In genomic region chr10:29087823-29088222, GRCm38 (mm10) we compare ENCODE assay signal across 11 mouse cellular contexts. TPM values are rescaled to one million over a fixed set of nuclear protein-coding genes. Genes with fewer than 3 reads are reported as not detected.
DNase-seq lines count a peak whose midpoint lies in the region; ATAC-seq and TF ChIP-seq lines count a peak whose summit lies in the region.
"Had no signal": no experiment of that assay in that cellular context is flagged by ENCODE, and none has a peak within 500 bp of the region (broad histone marks: within the 10 kb centered on the region; RNA-seq: fewer than 3 reads in every experiment).

No protein-coding gene starts in this region.

- H3K4me1 ChIP-seq in embryonic facial prominence, embryonic 11.5 days (ENCODE audit: control insufficient read depth, insufficient read depth, low read length) = no peaks in the 10 kb centered on the region
- H3K4me1 ChIP-seq in embryonic facial prominence, embryonic 10.5 days = no peaks in the 10 kb centered on the region
- no peaks in the 10 kb centered on the region for H3K4me1 ChIP-seq in lung, postnatal 0 days (ENCODE audit: insufficient read depth, low read depth, low read length)
- H3K4me1 ChIP-seq: embryonic facial prominence, embryonic 12.5 days; midbrain, embryonic 12.5 days; stomach, embryonic 15.5 days had no signal

- no peaks in the 10 kb centered on the region for H3K36me3 ChIP-seq in embryonic facial prominence, embryonic 11.5 days (replicated peaks; ENCODE audit: control insufficient read depth, insufficient read depth, low read depth, low read length)
- no peaks in the 10 kb centered on the region for H3K36me3 ChIP-seq in embryonic facial prominence, embryonic 10.5 days (replicated peaks)
- H3K36me3 ChIP-seq in lung, postnatal 0 days (ENCODE audit: insufficient read depth, low read length) = no peaks in the 10 kb centered on the region
- H3K36me3 ChIP-seq: embryonic facial prominence, embryonic 12.5 days; midbrain, embryonic 12.5 days; stomach, embryonic 15.5 days had no signal

- no peak for TF ChIP-seq EP300 in lung, postnatal 0 days (IDR thresholded peaks at IDR 0.05)

- no peak for ATAC-seq in embryonic facial prominence, embryonic 11.5 days (replicated peaks; ENCODE audit: insufficient number of reproducible peaks, low FRiP score, low TSS enrichment, low read depth)
- no peak for ATAC-seq in lung, postnatal 0 days

- no peaks in the 10 kb centered on the region for H3K9me3 ChIP-seq in embryonic facial prominence, embryonic 11.5 days (replicated peaks; ENCODE audit: control insufficient read depth, low read length)
- H3K9me3 ChIP-seq in embryonic facial prominence, embryonic 10.5 days = no peaks in the 10 kb centered on the region
- no peaks in the 10 kb centered on the region for H3K9me3 ChIP-seq in lung, postnatal 0 days (ENCODE audit: low read length)
- H3K9me3 ChIP-seq: embryonic facial prominence, embryonic 12.5 days; midbrain, embryonic 12.5 days; stomach, embryonic 15.5 days had no signal

- WGBS in embryonic facial prominence, embryonic 11.5 days = 26% methylated on average over 1 of the region's 1 CpGs
- 16% methylated on average over 1 of the region's 1 CpGs for WGBS in embryonic facial prominence, embryonic 10.5 days
- whole genome bisulfite sequencing in lung, postnatal 0 days = 14% methylated on average over 1 of the region's 1 CpGs

- no peak overlapping the region for H3K4me3 ChIP-seq in embryonic facial prominence, embryonic 11.5 days (ENCODE audit: low read depth, low read length)
- no peak overlapping the region for H3K4me3 ChIP-seq in embryonic facial prominence, embryonic 10.5 days
- no peak overlapping the region for H3K4me3 ChIP-seq in lung, postnatal 0 days (ENCODE audit: low read depth, low read length)
- H3K4me3 ChIP-seq: embryonic facial prominence, embryonic 12.5 days; midbrain, embryonic 12.5 days; stomach, embryonic 15.5 days had no signal

- no peak overlapping the region for H3K27ac ChIP-seq in embryonic facial prominence, embryonic 11.5 days (replicated peaks; ENCODE audit: low read depth, low read length)
- no peak overlapping the region for H3K27ac ChIP-seq in embryonic facial prominence, embryonic 10.5 days (replicated peaks)
- H3K27ac ChIP-seq in lung, postnatal 0 days (ENCODE audit: low read length) = no peak overlapping the region
- H3K27ac ChIP-seq: embryonic facial prominence, embryonic 12.5 days; midbrain, embryonic 12.5 days; stomach, embryonic 15.5 days had no signal

- H3K4me2 ChIP-seq in embryonic facial prominence, embryonic 11.5 days (ENCODE audit: low read depth, low read length) = no peak overlapping the region
- H3K4me2 ChIP-seq in lung, postnatal 0 days (replicated peaks; ENCODE audit: low read depth, low read length) = no peak overlapping the region
- H3K4me2 ChIP-seq: embryonic facial prominence, embryonic 12.5 days; midbrain, embryonic 12.5 days; stomach, embryonic 15.5 days had no signal

- H3K9ac ChIP-seq in embryonic facial prominence, embryonic 11.5 days (replicated peaks; ENCODE audit: low read length) = no peak overlapping the region
- no peak overlapping the region for H3K9ac ChIP-seq in lung, postnatal 0 days (replicated peaks; ENCODE audit: low read depth)
- H3K9ac ChIP-seq: embryonic facial prominence, embryonic 12.5 days; midbrain, embryonic 12.5 days; stomach, embryonic 15.5 days had no signal

- peak; percentile 52 for TF ChIP-seq CTCF in lung, postnatal 0 days (IDR thresholded peaks at IDR 0.05)

- H3K27me3 ChIP-seq in embryonic facial prominence, embryonic 11.5 days (ENCODE audit: control insufficient read depth, insufficient read depth, low read length) = no peaks in the 10 kb centered on the region
- no peaks in the 10 kb centered on the region for H3K27me3 ChIP-seq in embryonic facial prominence, embryonic 10.5 days (replicated peaks; ENCODE audit: low read depth, poor library complexity, severe bottlenecking)
- no peaks in the 10 kb centered on the region for H3K27me3 ChIP-seq in lung, postnatal 0 days (replicated peaks; ENCODE audit: insufficient read depth, low read length)
- H3K27me3 ChIP-seq: embryonic facial prominence, embryonic 12.5 days; midbrain, embryonic 12.5 days; stomach, embryonic 15.5 days had no signal

- DNase-seq in embryonic facial prominence, embryonic 11.5 days (ENCODE audit: low spot score) = peak; percentile 36
- no peak for DNase-seq in embryonic facial prominence, embryonic 10.5 days (ENCODE audit: low spot score)
- peak; percentile 9 for DNase-seq in lung, postnatal 0 days (ENCODE audit: low spot score)
- DNase-seq in lung, postnatal 25 days (ENCODE audit: low spot score) = no peak
- DNase-seq in embryo, embryonic 11 days = peak; percentile 43
- peak; percentile 32 for DNase-seq in mesoderm, embryonic 11.5 days (ENCODE audit: low read depth, low spot score)
- no peak for DNase-seq in adrenal gland, adult 18-20 months (ENCODE audit: low spot score in 2 of 2)
- no peak for DNase-seq in urinary bladder, postnatal 4 days (ENCODE audit: low spot score in 2 of 2)

RNA-seq across cellular contexts. Expression of gene Soga3, which starts 55.8 kb away (rescaled TPM):
- 7.8 and 10.0 TPM in 2 replicates for polyA plus RNA-seq in embryonic facial prominence, embryonic 11.5 days (2014; fragmentation: Nextera tagmentation; extraction: Ambion mirVana)
- polyA plus RNA-seq in embryonic facial prominence, embryonic 10.5 days (2016; fragmentation: Nextera tagmentation; extraction: Ambion mirVana) = 6.3 and 7.8 TPM in 2 replicates
- 0.08 and 0.21 TPM in 2 replicates for polyA plus RNA-seq in lung, postnatal 0 days (2015; fragmentation: Nextera tagmentation; extraction: Ambion mirVana)
- 1 to 10 TPM; 9.5 to 9.7 TPM for total RNA-seq in adrenal gland, adult 18-20 months (2021)

Comparison
In these comparisons a context has a peak if more than half of its experiments do, and no peak if none do; other contexts are left out.
1. DNase-seq: peak in embryonic facial prominence, embryonic 11.5 days (single experiment), lung, postnatal 0 days (single experiment), embryo, embryonic 11 days (single experiment) and mesoderm, embryonic 11.5 days (single experiment); none in embryonic facial prominence, embryonic 10.5 days (single experiment), lung, postnatal 25 days (single experiment), adrenal gland, adult 18-20 months (0 of 2) and urinary bladder, postnatal 4 days (0 of 2).